Mouse (Mus musculus) 3T3-L1 (cell line): Measurements from ENCODE around the gene Cyp2b23.
"Not testable (repeated sequence)": the region's sequence is repeated elsewhere in the genome, so short reads cannot be mapped to it uniquely, and the experiment has no call there.

ENCODE experiments used
- DNase-seq: peaks from one replicate; pipeline ENCODE4 v3.0.0-alpha.2; 2015; ENCODE audit warnings: low read depth, low spot score

Cyp2b23 gene

DNA sequence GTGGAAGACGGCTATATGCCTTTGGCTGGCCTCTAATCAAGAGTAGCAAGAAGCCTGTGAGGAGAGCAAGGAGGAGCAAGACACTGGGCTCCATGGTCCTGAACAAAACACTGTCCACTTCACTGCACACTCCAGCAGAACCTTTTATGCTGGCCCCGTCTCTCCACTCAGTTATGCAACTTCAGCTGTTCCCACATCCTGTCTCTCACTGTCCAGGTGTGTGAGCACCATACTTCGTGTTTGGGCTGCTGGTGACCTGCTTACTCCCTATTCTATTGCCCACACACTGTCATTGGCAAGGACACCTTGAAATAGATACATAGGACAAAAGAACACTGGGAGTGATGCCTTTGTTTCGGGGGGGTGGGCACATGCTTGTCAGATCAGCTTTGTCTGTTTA, at the start of gene Cyp2b23:
Gene Cyp2b23 (minus strand): TSS at position 101 of the 400 bp plus-strand sequence.
- DNase-seq, result no peak

DNA sequence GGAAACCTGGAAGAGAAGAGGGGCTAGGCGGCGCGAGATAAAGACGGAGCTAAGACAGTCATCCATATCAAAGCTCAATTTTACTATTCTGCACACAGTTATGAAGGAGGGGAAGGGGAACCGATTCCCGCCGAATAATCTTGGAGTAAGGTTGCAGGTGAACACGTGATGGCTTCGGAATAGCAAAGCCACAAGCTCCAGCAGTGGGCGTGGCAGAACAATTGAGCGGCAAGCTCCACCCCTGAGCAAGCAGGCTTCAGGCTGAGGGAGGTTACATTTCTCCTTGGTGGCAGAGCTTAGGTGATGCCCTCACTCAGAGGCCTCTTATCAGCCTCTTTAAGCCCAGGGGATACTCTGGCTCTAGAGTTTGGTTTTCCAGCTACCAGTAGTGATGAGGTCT, 24.8 kb upstream of the Cyp2b23 start:
- DNase-seq, result no peak

DNA sequence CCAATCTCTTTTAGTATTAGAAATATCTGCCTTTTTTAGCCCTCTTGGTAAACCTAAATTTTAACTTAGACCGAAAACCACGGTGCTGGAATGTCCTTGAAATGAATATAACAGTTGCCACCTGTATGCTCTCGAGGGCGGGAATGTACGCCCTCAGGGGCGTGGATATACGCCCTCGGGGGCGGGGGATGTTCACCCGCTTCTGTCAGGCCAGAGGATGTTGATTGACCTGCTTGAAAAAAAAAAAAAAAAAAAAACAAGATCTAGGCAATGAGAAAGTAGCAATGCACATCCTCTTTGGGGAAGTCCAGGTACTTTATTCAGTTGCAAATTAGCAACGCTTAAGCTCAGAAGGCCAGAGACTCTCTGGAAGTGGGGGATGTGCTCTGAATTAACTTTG, 20.8 kb upstream of the Cyp2b23 start:
- DNase-seq, result no peak

DNA sequence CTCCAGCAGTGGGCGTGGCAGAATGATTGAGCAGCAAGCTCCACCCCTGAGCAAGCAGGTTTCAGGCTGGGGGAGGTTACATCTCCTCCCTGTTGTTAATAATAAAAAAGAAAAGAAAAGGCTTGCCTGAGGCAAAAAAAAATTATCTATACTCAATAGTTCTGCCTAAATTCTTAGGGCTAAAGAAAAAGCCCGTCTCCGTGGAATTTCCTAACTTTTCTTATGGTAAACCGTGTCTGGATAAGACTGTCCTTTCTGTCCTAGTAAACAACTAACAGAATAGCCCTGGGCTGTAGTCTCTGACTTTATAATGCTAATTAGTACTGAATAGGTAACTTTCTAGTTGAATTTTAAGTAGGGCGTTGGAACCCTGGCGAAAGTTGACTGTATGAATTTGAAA, 20.0 kb upstream of the Cyp2b23 start:
- not testable (repeated sequence) for DNase-seq

DNA sequence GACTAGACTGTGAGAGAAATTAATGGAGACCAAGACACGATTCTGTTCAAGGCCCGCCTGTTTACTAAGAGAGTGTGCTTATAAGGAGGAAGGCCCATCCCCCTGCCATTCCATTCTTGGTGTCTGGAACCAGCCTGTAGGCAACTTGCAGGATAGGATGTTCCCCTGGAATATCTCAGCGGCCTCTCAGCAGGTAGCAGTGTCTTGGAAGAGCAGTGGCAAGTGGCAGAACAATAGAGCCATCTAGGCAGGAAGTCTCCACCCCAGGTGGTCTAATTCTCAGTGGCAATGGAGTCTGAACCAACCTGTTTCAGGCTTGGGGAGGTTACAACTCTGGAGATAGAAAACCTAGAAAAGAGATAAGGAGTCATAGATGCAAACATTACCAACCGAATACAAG, 13.9 kb upstream of the Cyp2b23 start:
- no peak for DNase-seq

DNA sequence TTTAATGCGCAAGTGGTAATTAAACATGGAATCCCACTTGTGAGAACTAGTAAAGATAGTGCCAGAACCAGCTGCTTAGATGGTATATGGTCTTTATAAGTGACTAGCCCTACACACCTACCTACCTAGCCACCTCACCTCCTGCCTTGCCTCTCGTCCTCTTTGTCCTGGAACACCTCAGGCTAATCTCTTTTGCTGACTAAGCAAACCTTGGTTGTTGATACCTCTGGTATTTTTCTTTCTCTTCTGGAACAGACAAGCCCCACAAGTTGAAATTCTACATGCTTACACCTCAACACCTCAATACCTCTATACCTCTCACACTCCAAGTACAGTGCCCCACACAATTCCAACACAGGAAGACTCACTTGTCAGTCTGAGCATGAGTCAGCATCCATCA, 524 bp downstream of the Cyp2b23 start:
- no peak for DNase-seq

DNA sequence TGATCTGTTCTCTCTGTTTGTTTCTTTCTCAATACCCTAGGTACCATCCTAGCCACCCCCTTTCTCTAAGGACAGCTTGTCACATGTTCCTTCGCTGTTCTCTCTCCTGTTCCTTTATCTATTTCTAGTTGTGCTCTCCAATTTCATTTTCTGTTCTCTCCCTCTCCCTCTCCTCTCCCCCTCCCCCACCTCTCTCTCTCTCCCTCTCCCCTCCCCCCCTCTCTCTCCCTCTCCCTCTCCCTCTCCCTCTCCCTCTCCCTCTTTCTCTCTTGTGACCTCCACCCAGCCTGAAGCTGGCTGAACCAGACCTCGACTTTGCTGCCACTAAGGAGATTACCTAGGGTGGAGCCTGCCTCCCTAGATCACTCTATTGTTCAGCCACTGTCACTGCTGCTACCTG, 18.8 kb downstream of the Cyp2b23 start:
- not testable (repeated sequence) for DNase-seq

DNA sequence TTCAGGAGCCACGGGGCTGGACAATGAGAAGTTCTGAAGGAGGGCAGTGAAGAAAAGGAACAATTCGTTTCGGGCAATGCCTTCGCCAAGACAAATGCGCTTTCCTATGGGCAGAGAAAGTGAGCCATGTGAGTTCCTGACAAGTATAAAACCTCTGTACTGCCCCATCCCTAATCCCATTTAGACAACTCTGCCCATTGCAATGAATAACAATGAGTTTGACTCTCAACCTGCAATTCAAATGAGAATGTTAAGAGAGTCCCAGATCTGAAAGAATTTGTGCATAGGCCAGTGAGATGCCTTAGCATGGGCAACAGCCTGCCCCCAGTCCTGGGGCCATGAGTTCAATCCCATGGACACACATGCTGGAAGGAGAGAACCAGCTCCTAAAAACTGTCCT, 20.2 kb downstream of the Cyp2b23 start:
- no peak for DNase-seq

DNA sequence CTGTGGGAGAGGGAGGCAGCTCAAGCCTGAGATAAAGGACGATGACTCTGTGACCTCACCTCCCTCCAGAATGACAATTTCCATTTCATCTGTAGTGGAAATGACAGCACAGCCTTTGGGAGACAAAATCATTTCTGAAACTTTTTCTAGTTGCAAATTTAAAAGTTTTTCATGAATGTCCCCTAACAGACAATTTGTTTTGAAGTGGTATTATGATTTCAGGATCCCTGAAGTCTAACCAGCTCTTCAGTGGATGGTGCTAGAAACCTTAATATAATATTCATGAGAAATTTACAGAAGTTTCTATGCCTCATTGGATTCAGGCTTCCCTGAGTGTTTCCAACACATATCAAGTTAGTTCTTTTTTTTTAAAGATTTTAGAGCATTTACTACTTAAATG, 67.9 kb downstream of the Cyp2b23 start, which contains the start of gene Vmn1r185:
Gene Vmn1r185 (minus strand): TSS at position 101 of the 400 bp plus-strand sequence.
- not testable (repeated sequence) for DNase-seq
